Comparison of ENCODE assay signal across 8 mouse cellular contexts in the genomic region with DNA sequence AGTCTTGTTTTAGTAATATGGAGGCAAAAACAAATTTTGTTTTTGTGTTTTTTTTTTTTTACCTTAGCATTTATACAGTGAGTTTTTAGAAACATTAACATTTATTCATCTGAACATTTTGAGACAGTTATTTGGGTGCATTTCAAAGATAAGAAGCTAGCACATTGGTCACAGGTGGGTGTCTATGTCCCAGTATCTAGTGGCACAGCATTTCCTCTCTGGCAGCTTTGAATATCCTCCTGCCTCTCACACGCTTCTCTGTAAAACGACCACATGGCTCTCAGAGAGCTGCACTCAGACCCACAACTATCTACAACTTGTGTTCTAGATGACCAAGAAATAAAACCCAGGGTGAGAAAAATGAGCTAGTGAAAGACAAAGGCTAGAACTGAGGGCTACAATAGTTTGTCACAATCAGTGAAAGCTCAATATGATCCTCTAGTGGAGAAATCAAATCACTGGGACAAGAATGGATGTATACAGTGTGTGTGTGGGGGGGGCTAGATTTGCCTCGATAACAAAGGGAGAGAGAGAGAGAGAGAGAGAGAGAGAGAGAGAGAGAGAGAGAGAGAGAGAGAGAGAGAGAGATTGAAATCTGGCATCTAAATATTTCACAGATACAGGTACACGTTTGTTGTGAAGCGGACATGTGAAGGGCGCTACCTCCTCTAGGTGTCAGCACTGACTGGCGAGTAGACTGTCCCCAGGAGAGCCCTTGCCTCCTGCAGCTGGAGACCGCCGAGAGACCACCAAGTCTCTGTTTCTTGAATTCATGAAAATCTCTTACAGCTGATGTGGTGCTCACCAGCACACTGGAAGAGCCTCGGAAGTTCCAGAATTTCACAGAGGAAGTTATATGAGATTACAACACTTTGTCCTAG. TPM values are rescaled to one million over a fixed set of nuclear protein-coding genes. Genes with fewer than 3 reads are reported as not detected.
DNase-seq lines count a peak whose midpoint lies in the region; ATAC-seq and TF ChIP-seq lines count a peak whose summit lies in the region.

No protein-coding gene starts in this region.

- CTCF ChIA-PET in Patski (lab: Charles Lee) = interaction anchor here (0.6 to 11.9 kb wide), 15 partner anchors 11 to 301 kb away, joined by 3 to 100 read pairs (median 3); a partner anchor contains a TSS

- H3K4me3 ChIP-seq in heart, postnatal 0 days (ENCODE audit: low read depth, low read length) = peak overlapping the region; percentile 32
- peak overlapping the region; percentile 25 for H3K4me3 ChIP-seq in hindbrain, embryonic 14.5 days (replicated peaks; ENCODE audit: low read length)

- no peak overlapping the region for H3K27ac ChIP-seq in heart, postnatal 0 days (ENCODE audit: low read depth)
- H3K27ac ChIP-seq in hindbrain, embryonic 14.5 days = no peak overlapping the region

- H3K4me1 ChIP-seq in heart, postnatal 0 days (ENCODE audit: control insufficient read depth, insufficient read depth) = 0 out of 2 replicates have a peak, but pooled peaks cover 4% of the 10 kb centered on the region
- peaks cover 6% of the 10 kb centered on the region for H3K4me1 ChIP-seq in hindbrain, embryonic 14.5 days (replicated peaks; ENCODE audit: control insufficient read depth, insufficient read depth, low read length)

- H3K36me3 ChIP-seq in heart, postnatal 0 days (replicated peaks; ENCODE audit: control insufficient read depth, insufficient read depth, low read length) = no peaks in the 10 kb centered on the region
- no peaks in the 10 kb centered on the region for H3K36me3 ChIP-seq in hindbrain, embryonic 14.5 days (replicated peaks; ENCODE audit: control insufficient read depth, insufficient read depth)

- POLR2A ChIA-PET in Patski (lab: Charles Lee) = interaction anchor here (0.7 kb wide), 2 partner anchors 112 to 1957 kb away, joined by 3 to 10 read pairs; no protein-coding TSS in a partner anchor

- intact Hi-C loops in heart, postnatal 14 days (cut with DNase I) = no loop called here

- no peaks in the 10 kb centered on the region for H3K9me3 ChIP-seq in heart, postnatal 0 days (replicated peaks; ENCODE audit: control insufficient read depth, low read length)
- no peaks in the 10 kb centered on the region for H3K9me3 ChIP-seq in hindbrain, embryonic 14.5 days (ENCODE audit: control insufficient read depth, low read length)

- TF ChIP-seq CTCF in heart, postnatal 0 days (IDR thresholded peaks at IDR 0.05; ENCODE audit: low read depth) = peak; percentile 26
- peak; percentile 52 for TF ChIP-seq CTCF in Patski (IDR thresholded peaks at IDR 0.05)

- no peak for DNase-seq in heart, postnatal 0 days (ENCODE audit: low spot score)
- DNase-seq in heart, postnatal 14 days = no peak
- DNase-seq in Patski (ENCODE audit: low read depth, low spot score) = no peak
- DNase-seq in hindbrain, embryonic 14.5 days (ENCODE audit: low spot score) = no peak
- DNase-seq in lung, postnatal 14 days = peak; percentile 18
- no peak for DNase-seq in urinary bladder, postnatal 25 days (ENCODE audit: low spot score)
- no peak for DNase-seq in ovary, adult 18-20 months (ENCODE audit: low spot score)

- no peak overlapping the region for H3K9ac ChIP-seq in heart, postnatal 0 days (replicated peaks; ENCODE audit: low read depth, low read length)
- peak overlapping the region; percentile 9; the same call in 1 of the 2 replicates for H3K9ac ChIP-seq in hindbrain, embryonic 14.5 days

- in situ Hi-C loops in Patski (cut with MboI; ENCODE audit: low pct_unique_long_range_greater_than_20kb) = loop anchor here (10.0 kb wide), 2 partner anchors 108 to 248 kb away; a partner anchor contains a TSS

- TF ChIP-seq EP300 in heart, postnatal 0 days (IDR thresholded peaks at IDR 0.05; ENCODE audit: low read depth) = no peak

- H3K27me3 ChIP-seq in heart, postnatal 0 days (ENCODE audit: control insufficient read depth, insufficient read depth, low read length) = peaks cover 28% of the 10 kb centered on the region
- H3K27me3 ChIP-seq in Patski = no peaks in the 10 kb centered on the region
- peaks cover 8% of the 10 kb centered on the region for H3K27me3 ChIP-seq in hindbrain, embryonic 14.5 days (ENCODE audit: control insufficient read depth, insufficient read depth, low read length)

- WGBS in heart, postnatal 0 days = 6% methylated on average over 10 of the region's 10 CpGs
- WGBS in hindbrain, embryonic 14.5 days = 14% methylated on average over 10 of the region's 10 CpGs

- no peak for ATAC-seq in heart, postnatal 0 days (ENCODE audit: insufficient read depth, low read depth)
- ATAC-seq in Patski = no peak
- peak; percentile 71 for ATAC-seq in hindbrain, embryonic 14.5 days (ENCODE audit: low FRiP score)
- ATAC-seq in activated CD4-positive, CD25-positive, alpha-beta regulatory T cell, adult 4 months = no peak

- H3K4me2 ChIP-seq in heart, postnatal 0 days (ENCODE audit: low read depth, low read length) = peak overlapping the region; percentile 61
- H3K4me2 ChIP-seq in hindbrain, embryonic 14.5 days (replicated peaks) = peak overlapping the region; percentile 66

RNA-seq across cellular contexts. Expression of a gene that starts 1.1 kb away (rescaled TPM):
- total RNA-seq in heart, postnatal 0 days (2014; rRNA removed; ENCODE audit: low replicate concordance) = not detected in 2 replicates
- polyA plus RNA-seq in heart, postnatal 0 days (2015; fragmentation: Nextera tagmentation; extraction: Ambion mirVana) = not detected in 2 replicates
- not detected for total RNA-seq in heart, postnatal 14 days (2021)
- 0.24 TPM for polyA plus RNA-seq in Patski (2021)
- polyA plus RNA-seq in hindbrain, embryonic 14.5 days (2014; fragmentation: Nextera tagmentation; extraction: Ambion mirVana) = 0.24 TPM in 1 of 2 replicates, not detected in the other
- polyA plus RNA-seq in activated CD4-positive, CD25-positive, alpha-beta regulatory T cell, adult 4 months (2017; shearing (Covaris generic)) = not detected

RNA-seq across cellular contexts. Expression of a gene that starts 11.6 kb away (rescaled TPM):
- 0.27 and 0.31 TPM in 2 replicates for total RNA-seq in heart, postnatal 0 days (2014; rRNA removed; ENCODE audit: low replicate concordance)
- polyA plus RNA-seq in heart, postnatal 0 days (2015; fragmentation: Nextera tagmentation; extraction: Ambion mirVana) = 1.4 and 1.5 TPM in 2 replicates
- total RNA-seq in heart, postnatal 14 days (2021) = under 1 TPM; 0.36 to 0.61 TPM
- polyA plus RNA-seq in Patski (2021) = 86.7 TPM
- polyA plus RNA-seq in hindbrain, embryonic 14.5 days (2014; fragmentation: Nextera tagmentation; extraction: Ambion mirVana) = 0.57 and 0.64 TPM in 2 replicates
- polyA plus RNA-seq in activated CD4-positive, CD25-positive, alpha-beta regulatory T cell, adult 4 months (2017; shearing (Covaris generic)) = not detected

RNA-seq across cellular contexts. Expression of a gene that starts 28.3 kb away (rescaled TPM):
- 30.5 and 88.5 TPM in 2 replicates for total RNA-seq in heart, postnatal 0 days (2014; rRNA removed; ENCODE audit: low replicate concordance)
- polyA plus RNA-seq in heart, postnatal 0 days (2015; fragmentation: Nextera tagmentation; extraction: Ambion mirVana) = 29.1 and 29.2 TPM in 2 replicates
- total RNA-seq in heart, postnatal 14 days (2021) = 10 to 100 TPM; 12.1 to 12.2 TPM
- polyA plus RNA-seq in Patski (2021) = 30.6 TPM
- polyA plus RNA-seq in hindbrain, embryonic 14.5 days (2014; fragmentation: Nextera tagmentation; extraction: Ambion mirVana) = 88.3 and 95.7 TPM in 2 replicates
- polyA plus RNA-seq in activated CD4-positive, CD25-positive, alpha-beta regulatory T cell, adult 4 months (2017; shearing (Covaris generic)) = 1 to 10 TPM in 1 of 2 experiments, under 1 TPM in 1; 0.43 to 1.9 TPM

Comparison
In these comparisons a context has a peak if more than half of its experiments do, and no peak if none do; other contexts are left out.
1. RNA of a gene that starts 11.6 kb away (polyA plus RNA-seq): 86.7 TPM in Patski (single experiment); 1.4 to 1.5 TPM in heart, postnatal 0 days, 0.57 to 0.64 TPM in hindbrain, embryonic 14.5 days and not detected in activated CD4-positive, CD25-positive, alpha-beta regulatory T cell, adult 4 months; every median in the first group is over 10 times any median in the second.
2. RNA of a gene that starts 28.3 kb away (polyA plus RNA-seq): 88.3 to 95.7 TPM in hindbrain, embryonic 14.5 days, 30.6 TPM in Patski (single experiment) and 29.1 to 29.2 TPM in heart, postnatal 0 days; 0.43 to 1.9 TPM in activated CD4-positive, CD25-positive, alpha-beta regulatory T cell, adult 4 months; every median in the first group is over 10 times any median in the second.